Mouse (Mus musculus): ENCODE measurements around the gene Hoxa1. TPM values are rescaled to one million over a fixed set of nuclear protein-coding genes. Genes with fewer than 3 reads are reported as not detected.

Hoxa1 gene
- total and polyA plus RNA-seq, 3 experiments = 1.9 to 3.7 (median 3.2) TPM

DNA sequence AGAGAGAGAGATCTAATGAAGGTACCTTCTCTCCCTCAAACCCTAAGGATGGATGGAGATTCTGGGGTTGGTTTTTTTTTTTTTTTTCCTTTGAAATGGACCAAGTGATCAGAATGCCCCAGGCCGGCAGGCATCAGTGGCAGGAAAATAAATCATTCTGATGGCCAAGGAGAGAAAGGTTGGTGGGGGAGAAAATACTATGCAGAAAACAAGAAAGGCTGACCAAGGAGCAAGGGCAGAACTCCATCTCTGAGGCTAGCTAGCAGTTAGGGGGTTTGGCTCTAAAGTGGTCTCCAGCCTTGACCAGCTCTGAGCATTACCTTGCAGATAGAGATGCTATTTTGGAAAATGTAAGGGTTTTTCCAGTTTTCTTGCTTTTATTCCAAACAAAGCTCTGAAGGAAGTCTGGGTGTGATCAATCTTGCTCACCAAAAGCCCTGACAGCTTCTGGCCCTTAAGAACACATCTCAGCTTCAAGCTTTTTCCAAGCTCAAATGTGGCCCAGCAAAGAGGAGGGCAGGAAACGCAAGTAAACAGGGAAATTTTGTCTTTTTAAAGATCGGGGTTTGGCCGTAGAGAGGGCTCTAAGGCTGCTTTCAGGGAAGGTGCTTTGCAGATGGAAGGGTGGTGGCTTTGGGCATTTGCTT is 8.4 kb upstream of the Hoxa1 start:
- in situ Hi-C loops (cut with MboI; ENCODE audit: low pct_ligation_motif_present, low pct_unique_long_range_greater_than_20kb, low sequenced_read_pairs) = no loop called here
- no peak overlapping the region for H3K4me3 ChIP-seq (replicated peaks in 1 of 3; ENCODE audit: low read depth in 2 of 3, low read length in 2 of 3, poor library complexity in 1 of 3)

DNA sequence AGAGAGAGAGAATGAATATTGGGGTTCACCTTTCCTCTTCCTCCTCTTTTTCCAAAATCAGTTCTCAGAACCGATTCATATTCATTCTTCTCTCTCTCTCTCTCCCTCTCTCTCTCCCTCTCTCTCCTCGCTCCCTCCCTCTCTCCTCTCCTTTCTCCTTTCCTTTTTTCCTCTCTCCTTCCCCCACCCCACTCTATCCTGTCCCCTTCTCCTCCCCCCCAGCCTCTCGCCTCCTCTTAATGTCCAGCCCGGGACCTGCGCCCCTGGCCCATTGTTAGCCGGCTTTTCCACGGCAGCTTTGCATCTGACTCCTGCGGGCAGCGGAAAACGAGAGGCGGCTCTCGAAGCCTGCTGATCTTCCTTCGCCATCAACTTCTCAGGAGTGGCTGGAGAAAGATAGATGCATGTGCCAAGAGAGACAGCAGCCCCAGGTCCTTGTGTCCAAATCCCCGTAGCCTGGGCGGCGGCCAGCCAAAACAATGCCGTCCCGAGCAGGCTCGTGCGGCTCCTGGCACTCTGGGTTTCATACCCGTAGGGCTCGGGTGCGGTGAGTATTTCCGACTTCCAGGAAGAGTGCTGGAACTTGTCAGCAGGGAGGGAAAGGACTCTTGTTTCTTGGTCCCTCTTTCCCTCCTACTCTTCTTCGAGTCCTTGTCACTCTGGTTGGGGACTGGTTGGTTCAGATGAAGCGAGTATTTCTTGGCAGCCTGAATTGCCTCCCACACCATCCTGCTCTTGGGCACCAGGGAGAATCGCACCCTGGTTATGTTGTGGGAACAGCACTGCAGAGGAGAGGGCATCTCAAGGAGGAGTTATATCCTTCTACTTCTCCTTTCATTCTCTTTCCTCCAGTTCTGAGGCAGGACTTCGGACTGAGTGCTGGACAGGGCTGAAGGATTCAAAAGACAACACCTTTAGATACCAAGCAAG is 7.6 kb upstream of the Hoxa1 start:
- dilution Hi-C loops (cut with MboI; ENCODE audit: extremely low pct_ligation_motif_present, extremely low pct_unique_long_range_greater_than_20kb, low sequenced_read_pairs) (no loop called here), in situ Hi-C loops (cut with MboI; ENCODE audit: low pct_ligation_motif_present, low pct_unique_long_range_greater_than_20kb, low sequenced_read_pairs) (no loop called here)
- no peaks in the 10 kb centered on the region for H3K27me3 ChIP-seq (replicated peaks)
- H3K9ac ChIP-seq (ENCODE audit: insufficient read depth, low read depth) = no peak overlapping the region
- peaks cover 0 to 6% of the 10 kb centered on the region in 2 experiments; a peak in 2 of 4 replicates for H3K4me1 ChIP-seq (ENCODE audit: control insufficient read depth in 1 of 2, insufficient read depth in 2 of 2)
- DNase-seq (ENCODE audit: extremely low read depth) = no peak
- no peak overlapping the region for H3K27ac ChIP-seq (ENCODE audit: insufficient read depth, low read depth)
- peaks cover 9 to 51% of the 10 kb centered on the region in 2 experiments for H3K36me3 ChIP-seq (replicated peaks in 1 of 2; ENCODE audit: control insufficient read depth in 1 of 2, insufficient read depth in 1 of 2, low read length in 1 of 2)
- no peaks in the 10 kb centered on the region; the same call in 1 of the 2 replicates for H3K79me2 ChIP-seq (replicated peaks; ENCODE audit: control insufficient read depth, extremely low read depth, insufficient read depth, poor library complexity, severe bottlenecking)
- no peak overlapping the region for H3K4me2 ChIP-seq (ENCODE audit: insufficient read depth, low read depth, poor library complexity, severe bottlenecking)
- H3K4me3 ChIP-seq (replicated peaks in 1 of 3; ENCODE audit: low read depth in 2 of 3, low read length in 2 of 3, poor library complexity in 1 of 3) = no peak overlapping the region
- TF ChIP-seq POLR2A (IDR thresholded peaks at IDR 0.05; ENCODE audit: low read depth, low read length) = no peak
- TF ChIP-seq USF2 (conservative IDR thresholded peaks at IDR 0.05; ENCODE audit: low read depth, low read length) = no peak
- no peak for TF ChIP-seq UBTF (IDR thresholded peaks at IDR 0.05; ENCODE audit: low read depth, low read length)
- TF ChIP-seq CHD2 (IDR thresholded peaks at IDR 0.05; ENCODE audit: low read length) = no peak
- TF ChIP-seq SIN3A (IDR thresholded peaks at IDR 0.05; ENCODE audit: low read length) = no peak
- no peak for TF ChIP-seq MAX (IDR thresholded peaks at IDR 0.05; ENCODE audit: low read length)
- no peak for TF ChIP-seq MEF2A (IDR thresholded peaks at IDR 0.05; ENCODE audit: borderline replicate concordance, low read depth, low read length)
- TF ChIP-seq TBP (conservative IDR thresholded peaks at IDR 0.05; ENCODE audit: low read depth, low read length) = no peak
- TF ChIP-seq RCOR1 (conservative IDR thresholded peaks at IDR 0.05; ENCODE audit: low read depth, low read length) = no peak
- no peak for TF ChIP-seq MAZ (IDR thresholded peaks at IDR 0.05; ENCODE audit: low read depth, low read length)
- TF ChIP-seq ZNF384 (IDR thresholded peaks at IDR 0.05; ENCODE audit: low read depth, low read length) = no peak
- TF ChIP-seq MXI1 (IDR thresholded peaks at IDR 0.05; ENCODE audit: low read depth, low read length) = no peak
- H3K9me3 ChIP-seq (replicated peaks; ENCODE audit: low read length) = no peaks in the 10 kb centered on the region

More for the DNA sequence above, 8.4 kb upstream of the Hoxa1 start:
- Histone ChIP-seq H3K79me2 (replicated peaks; ENCODE audit: control insufficient read depth, extremely low read depth, insufficient read depth, poor library complexity, severe bottlenecking) (no peaks in the 10 kb centered on the region), H3K4me2 (ENCODE audit: insufficient read depth, low read depth, poor library complexity, severe bottlenecking) (no peak overlapping the region), H3K27me3 (replicated peaks) (no peaks in the 10 kb centered on the region), H3K9me3 (replicated peaks; ENCODE audit: low read length) (no peaks in the 10 kb centered on the region), H3K9ac (ENCODE audit: insufficient read depth, low read depth) (no peak overlapping the region), H3K36me3 (replicated peaks in 1 of 2; ENCODE audit: control insufficient read depth in 1 of 2, insufficient read depth in 1 of 2, low read length in 1 of 2) (peaks cover 9 to 48% of the 10 kb centered on the region in 2 experiments), H3K4me1 (ENCODE audit: control insufficient read depth in 1 of 2, insufficient read depth in 2 of 2) (no peaks in the 10 kb centered on the region), H3K27ac (ENCODE audit: insufficient read depth, low read depth) (no peak overlapping the region)
- TF ChIP-seq PAX5 (IDR thresholded peaks at IDR 0.05; ENCODE audit: low read length) (no peak), E2F4 (IDR thresholded peaks at IDR 0.05; ENCODE audit: insufficient replicate concordance, low read depth, low read length) (no peak), CHD2 (IDR thresholded peaks at IDR 0.05; ENCODE audit: low read length) (no peak), ZC3H11A (IDR thresholded peaks at IDR 0.05; ENCODE audit: low read depth, low read length) (no peak), USF1 (IDR thresholded peaks at IDR 0.05; ENCODE audit: low read depth, low read length) (no peak), RAD21 (IDR thresholded peaks at IDR 0.05; ENCODE audit: low read depth, low read length) (no peak), MAFK (IDR thresholded peaks at IDR 0.05; ENCODE audit: insufficient replicate concordance, low read length) (no peak)
- dilution Hi-C loops (cut with MboI; ENCODE audit: extremely low pct_ligation_motif_present, extremely low pct_unique_long_range_greater_than_20kb, low sequenced_read_pairs) = no loop called here
- DNase-seq (ENCODE audit: extremely low read depth) = no peak
